Mouse (Mus musculus) left cerebral cortex, postnatal 10 days (tissue): ENCODE results near the gene Olfr71. TPM values are rescaled to one million over a fixed set of nuclear protein-coding genes. Genes with fewer than 3 reads are reported as not detected.

Experiments used
- DNase-seq, 2 experiments: peaks; one replicate each; pipeline ENCODE4 v3.0.0; 2021 to 2022; ENCODE audit warnings: low spot score in 2 of 2, mixed read lengths in 1 of 2; ENCODE audit errors: extremely low spot score in 1 of 2
- intact Hi-C: fragments of 180-260 bp; cut with DNase I; formaldehyde crosslinking; loops from one replicate; pipeline ENCODE4 v1.15.1; 2025
- total RNA-seq, 2 experiments: library from RNA; stranded (reverse); gene quantifications; 2 replicates each; pipeline ENCODE4 v1.2.3; 2021

Olfr71 gene
- not detected for total RNA-seq

DNA sequence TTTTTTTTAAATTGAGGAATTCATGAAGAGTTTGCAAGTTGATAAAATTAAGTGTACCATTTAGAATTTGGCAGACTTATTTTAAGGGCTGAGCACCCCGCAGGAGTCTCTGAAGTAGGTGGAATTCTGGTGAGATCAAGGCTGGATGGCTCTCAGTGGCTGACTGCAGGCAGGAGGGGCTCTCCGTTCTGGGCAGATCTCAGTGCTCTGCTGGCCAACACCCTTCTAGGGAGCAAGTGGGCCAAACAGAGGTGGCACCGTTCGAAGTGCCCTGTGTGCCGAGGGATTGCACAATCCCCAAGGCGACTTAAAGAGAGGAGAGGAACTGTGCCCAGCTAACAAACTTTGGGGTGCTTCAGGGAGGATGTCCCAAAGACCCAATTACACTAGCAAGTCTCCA, at the start of gene Olfr71:
TSS of gene Olfr71 (minus strand) at position 387 of the 400 bp plus-strand sequence.
- intact Hi-C loops, result loop anchor here (5.0 kb wide), 1 partner anchor 38 kb away; no protein-coding TSS in a partner anchor
- DNase-seq, result no peak

DNA sequence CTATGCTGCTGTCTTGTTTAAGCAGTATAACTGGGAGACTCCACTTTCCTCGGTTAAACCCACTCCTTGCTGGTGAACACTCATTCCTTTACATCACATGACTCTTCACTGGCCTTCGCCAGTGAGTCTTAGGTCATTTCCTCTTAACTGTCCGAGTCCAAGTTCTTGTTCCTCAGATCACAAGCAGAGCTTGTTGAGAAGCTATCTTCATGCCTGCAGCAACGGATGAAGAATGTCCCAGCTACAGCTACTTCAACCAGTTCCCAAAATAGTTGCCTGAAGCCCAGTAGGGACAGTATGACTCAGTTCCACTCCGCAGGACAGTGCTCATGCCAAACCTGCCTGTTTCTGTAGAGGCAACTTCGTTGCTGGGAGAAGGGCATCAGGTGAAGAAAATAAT, 47.2 kb upstream of the Olfr71 start:
- intact Hi-C loops, result no loop called here
- no peak for DNase-seq

DNA sequence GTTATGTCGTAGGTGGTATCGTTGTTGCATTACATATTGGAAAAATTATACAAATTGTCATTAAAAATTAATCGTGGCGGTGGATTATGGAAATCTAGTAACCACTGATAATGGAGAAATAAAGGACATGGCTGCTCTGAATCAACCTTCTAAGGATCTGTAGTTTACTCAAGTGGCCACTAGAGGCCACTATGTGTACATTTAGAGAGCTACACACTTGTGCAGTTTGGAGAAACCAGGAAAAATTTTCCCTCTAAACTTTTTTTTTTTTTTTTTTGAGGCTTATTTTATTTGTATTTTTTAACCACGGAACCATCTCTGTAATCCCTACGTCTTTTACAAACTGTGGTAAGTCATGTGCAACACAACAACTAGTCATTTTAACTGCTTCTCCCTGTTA, 35.1 kb upstream of the Olfr71 start:
- intact Hi-C loops, result loop anchor here (5.0 kb wide), 1 partner anchor 117 kb away; no protein-coding TSS in a partner anchor
- peak in 1 of 2 experiments; percentile 58 for DNase-seq

DNA sequence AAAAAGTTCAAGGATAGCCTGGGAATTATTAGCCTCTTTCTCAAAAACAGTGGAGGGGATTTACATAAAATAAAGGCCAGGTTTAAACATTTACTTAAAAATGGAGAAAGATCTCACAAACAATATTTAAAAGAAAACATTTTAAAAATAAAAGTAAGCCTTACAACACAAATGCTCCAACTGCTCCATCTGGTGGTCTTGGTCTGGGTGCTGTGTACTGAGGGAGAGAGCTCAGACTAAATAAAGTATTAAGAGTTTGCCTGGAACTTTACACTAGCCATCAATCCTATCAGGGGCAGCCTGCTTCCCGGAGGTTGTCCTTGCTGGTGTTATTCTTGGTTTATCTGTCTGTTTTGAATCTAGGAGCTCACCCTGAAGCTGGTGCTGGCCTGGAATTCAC, 33.0 kb upstream of the Olfr71 start:
- DNase-seq, result peak in 1 of 2 experiments; percentile 36
- intact Hi-C loops, result no loop called here

DNA sequence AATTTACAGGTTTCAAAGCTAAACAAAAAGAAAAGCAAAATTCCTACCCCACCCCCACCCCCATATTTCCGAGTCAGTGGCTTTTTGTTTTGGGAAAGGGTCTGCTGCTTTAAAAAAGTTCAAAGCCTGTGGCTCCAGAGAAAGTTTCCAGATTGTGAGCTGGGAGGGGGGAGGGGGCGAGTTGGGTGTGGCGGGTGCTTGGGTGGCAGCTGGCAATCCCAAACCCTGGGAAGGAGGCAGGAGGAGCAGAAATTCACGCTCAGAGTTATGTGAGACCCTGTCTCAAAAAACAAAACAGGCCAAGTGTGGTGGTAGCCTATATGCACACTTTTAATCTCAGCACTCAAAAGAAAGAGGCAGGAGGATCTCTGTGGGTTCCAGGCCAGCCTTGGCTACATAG, 32.6 kb upstream of the Olfr71 start:
- DNase-seq, result no peak
- intact Hi-C loops, result no loop called here

DNA sequence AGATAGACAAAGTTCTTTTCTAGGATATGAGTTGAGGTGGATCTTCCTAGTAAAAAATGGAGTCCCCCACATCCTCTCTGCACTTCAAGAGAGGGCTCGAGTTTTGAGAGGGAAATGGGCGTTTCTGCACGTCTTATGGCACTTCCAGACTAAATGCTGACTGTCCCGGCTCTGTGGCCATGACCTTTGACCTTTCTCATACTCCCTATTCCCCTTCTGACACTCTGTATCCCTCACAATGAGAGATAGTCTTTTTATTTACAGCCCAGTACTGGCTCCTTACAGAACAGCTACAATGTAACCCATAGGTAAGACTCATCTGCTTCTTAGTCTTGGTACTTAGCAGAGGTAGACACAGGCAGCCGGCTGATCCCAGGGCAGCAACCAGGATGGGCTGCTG, 31.5 kb upstream of the Olfr71 start:
- DNase-seq, result peak in 1 of 2 experiments; percentile 9
- intact Hi-C loops, result no loop called here

DNA sequence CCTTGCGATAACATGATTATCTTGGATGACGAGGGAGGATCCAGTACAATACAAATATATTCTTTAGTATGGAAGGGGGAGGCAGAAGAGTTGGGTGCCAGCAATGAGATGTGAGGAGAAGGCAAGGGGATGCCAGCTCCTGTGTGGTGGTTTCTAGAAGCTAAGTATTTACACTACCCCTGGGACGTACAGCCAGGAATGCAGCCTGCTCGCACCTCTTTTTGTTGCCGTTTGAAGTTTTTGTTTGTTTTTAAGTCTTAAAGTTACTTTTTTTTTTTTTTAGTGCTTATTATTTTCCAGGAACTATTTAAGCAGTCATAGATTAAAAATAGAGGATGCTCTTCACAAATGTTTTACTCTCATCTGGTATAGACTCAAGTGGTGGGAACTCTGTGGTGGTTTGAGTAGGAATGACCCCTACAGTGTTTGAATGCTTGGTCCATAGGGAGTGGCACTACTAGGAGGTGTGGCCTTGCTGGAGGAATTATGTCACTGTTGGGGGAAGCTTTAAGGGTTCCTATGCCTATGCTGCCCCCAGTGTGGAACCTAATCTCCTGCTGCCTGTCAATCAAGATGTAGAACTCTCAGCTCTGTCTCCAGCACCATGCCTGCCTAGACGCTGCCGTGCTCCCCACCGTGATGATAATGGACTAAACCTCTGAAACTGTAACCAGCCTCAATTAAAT, 29.1 kb upstream of the Olfr71 start:
- intact Hi-C loops, result no loop called here
- peak in 1 of 2 experiments; percentile 10 for DNase-seq

DNA sequence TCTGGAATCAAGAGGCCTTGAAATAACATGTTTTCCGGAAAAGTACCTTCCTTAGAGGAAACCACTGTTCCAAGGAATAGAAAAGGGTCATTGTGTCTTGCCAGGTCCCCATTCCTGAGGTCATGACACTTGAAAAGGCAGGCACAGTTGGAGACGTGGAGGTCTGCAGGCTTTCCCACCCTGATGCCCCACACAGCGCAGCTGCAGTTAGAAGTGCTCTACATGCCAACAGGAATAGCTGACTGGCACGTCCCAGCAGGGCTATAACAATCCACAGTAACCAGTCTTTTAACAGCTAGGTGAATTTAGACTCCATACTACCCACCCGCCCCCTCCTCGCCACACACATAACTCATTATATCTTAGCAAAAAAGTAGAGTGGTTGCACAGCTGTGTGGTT, 27.1 kb upstream of the Olfr71 start:
- intact Hi-C loops, result no loop called here
- DNase-seq, result peak in 1 of 2 experiments; percentile 30

DNA sequence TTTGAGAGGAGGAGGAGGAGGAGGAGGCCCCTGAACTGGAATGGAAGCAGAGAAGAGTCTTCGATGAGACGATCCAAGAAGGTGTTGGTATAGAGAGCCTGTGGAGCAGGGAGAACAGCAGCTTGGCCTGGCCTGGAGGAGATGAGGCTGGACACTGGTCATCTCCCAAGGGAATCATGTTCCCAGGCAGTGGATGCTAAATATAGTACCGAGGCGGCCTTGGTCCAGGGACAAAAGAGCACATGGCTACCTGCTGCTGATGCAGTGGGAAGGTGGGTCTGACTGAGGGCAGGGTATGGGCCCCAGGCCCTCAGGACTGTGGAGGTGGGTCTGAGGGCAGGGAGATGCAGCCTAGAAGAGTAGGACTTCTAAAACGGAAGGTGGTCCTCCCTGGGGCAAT, 23.1 kb upstream of the Olfr71 start:
- intact Hi-C loops, result no loop called here
- DNase-seq, result peak in 1 of 2 experiments; percentile 31

DNA sequence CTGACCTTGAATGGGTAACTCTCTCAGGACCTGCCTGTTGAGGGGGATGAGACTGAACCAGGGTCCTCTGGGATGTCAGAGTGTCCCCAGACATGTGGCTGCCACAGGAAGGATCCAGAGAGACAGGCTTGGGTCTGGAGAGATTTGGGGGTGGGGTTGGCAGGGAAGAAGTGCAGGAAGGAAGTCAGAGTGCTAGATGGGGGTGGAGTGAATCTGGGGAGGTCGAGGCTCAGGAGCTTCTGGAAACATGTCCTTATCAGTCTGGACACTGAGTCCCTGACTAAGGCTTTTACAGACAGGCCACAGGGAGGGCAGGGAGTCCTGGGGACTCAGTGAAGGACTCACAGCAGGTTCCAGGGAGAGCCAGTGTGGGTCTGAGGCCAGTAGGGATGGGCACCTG, 22.1 kb upstream of the Olfr71 start:
- intact Hi-C loops, result no loop called here
- DNase-seq, result peak in 1 of 2 experiments; percentile 22

DNA sequence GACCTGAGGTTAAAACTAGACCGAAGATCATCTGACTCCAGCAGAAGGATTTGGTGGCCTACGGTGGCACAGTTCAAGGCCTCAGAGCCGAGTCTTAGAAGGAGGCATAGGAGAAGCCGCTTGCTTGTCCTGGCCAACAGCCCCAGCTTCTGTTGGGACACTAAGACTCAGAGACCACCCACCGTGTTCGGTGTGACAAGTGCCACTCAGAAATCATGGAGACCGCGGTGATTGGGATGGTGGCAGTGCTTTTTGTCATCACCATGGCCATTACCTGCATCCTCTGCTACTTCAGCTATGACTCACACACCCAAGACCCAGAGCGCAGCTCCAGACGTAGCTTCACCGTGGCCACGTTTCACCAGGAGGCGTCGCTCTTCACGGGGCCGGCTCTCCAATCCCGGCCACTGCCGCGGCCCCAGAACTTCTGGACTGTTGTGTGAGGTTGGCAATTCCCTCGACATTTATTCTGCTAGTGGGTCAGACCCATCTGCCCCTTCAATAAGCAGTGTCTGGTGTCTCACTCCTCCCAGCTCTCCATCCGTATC, 20.8 kb upstream of the Olfr71 start:
- intact Hi-C loops, result no loop called here
- DNase-seq, result peak in 1 of 2 experiments; percentile 23

DNA sequence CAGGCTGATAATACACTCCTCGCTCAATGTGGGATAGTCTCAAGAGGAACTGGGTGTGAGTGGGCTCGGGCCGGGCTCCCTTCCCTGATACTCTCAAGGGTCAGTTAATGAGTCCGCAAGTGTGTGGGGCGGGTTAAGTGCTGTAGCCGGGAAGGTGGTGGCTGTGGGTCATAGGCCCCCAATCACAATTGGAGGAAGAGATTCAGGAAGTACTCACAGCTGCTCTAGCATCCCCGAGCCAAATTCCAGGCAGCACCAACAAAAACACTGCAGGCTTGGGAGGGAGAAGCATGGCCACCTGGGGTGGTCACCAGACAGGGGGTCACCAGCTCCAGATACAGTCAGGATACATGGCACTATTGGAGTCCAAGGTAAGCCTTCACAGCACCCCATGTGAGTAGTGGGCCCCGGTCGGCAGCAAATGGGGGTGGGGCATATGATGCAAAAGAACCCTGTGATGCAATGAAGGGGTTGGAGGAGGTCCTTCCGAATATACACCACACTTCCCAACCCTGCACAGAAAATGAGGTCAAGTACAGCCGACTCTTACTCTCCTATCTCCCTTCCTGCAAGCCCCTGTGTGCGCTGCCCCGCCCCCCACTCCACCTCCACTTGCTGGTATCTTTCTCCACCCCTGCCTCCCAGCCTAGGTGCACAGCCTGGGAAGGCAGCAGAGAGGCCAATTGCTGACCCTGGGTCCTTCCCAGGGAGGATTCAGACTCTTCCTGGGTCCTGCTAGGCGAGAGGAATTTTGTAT, 19.9 kb upstream of the Olfr71 start, which contains the start of gene Spaar:
TSS of gene Spaar (plus strand) at position 241 of the 757 bp plus-strand sequence.
- intact Hi-C loops, result no loop called here
- DNase-seq, result peak in 1 of 2 experiments; percentile 75

DNA sequence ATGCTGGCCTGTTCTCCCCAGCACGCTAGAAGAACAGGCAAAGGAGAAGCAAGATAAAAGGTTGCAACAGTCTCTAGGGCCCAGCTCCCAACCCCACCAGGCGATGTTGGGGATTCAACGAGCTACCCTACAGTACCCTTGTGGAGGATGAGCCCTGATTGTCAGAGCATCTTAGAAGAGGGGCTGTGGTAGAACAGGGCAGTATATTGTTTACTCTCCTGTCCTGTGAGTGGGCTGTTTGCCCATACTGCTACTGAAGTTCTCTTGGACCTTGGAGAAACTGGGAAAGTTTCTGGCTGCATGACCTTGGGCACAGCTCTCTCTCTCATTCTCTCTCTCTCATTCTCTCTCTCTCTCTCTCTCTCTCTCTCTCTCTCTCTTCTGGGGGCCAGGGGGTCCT, 19.1 kb upstream of the Olfr71 start:
- intact Hi-C loops, result no loop called here
- peak in 1 of 2 experiments; percentile 14 for DNase-seq

DNA sequence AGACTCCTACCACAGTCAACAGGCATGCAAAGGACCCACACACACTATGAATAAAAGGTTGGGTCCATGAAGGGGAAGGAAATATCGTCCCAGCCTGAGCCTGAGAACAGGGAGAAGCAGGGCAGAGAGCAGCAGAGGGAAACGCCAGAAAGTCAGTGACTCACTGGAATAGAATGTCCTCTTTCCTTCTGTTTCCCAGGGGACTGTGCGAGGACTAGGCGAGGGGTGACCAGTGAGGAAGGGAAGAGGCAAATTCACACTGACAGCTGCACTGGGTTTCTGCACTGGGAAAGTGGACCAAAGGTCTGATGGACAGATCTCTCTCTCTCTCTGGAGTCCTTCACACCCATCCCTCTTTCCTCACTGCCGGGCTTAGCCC, 18.5 kb upstream of the Olfr71 start:
- intact Hi-C loops, result no loop called here

DNA sequence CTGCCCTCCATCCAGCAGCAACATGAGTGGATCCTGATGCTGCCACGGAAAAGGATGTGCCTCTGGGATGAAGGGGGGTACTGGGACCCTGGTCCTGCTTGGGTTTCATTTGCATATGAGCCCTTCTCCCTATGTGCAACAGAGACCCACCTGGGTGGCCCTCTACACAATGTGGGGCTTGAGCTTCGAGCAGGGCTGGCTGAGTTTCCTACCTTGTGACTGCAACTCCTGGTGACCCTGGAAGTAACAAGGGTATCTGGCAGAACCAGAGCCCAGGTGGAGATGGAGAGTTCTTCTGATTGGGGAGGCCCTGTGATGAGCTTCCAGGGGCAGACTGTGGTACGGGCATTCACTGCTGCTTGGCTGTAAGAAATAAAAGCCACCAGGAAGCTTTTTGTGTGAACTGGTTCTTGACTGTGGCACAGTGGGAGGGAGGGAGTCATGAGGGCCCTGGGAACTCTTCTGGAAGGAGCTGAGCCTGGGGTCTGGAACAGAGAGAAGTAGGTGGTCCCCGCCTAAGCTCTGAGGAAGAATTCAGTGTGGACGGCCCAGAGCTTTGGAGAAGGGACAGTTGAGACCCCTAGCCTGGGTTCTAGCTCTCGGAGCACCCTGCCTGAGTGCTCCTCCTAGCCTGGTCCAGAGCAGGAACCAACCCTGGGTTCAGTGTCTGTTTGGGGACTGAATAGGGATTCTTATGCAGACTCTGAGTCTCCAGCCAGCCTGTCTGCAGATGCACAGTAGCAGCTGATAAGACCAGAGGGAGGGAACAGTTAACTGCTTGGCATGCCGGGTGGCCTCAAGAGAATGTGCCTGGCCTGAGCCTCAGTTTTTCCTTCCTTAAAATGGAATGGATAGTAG, 17.9 kb upstream of the Olfr71 start:
- intact Hi-C loops, result no loop called here
- DNase-seq, result no peak

More for the DNA sequence above, 18.5 kb upstream of the Olfr71 start:
- DNase-seq, result peak in 1 of 2 experiments; percentile 55

DNA sequence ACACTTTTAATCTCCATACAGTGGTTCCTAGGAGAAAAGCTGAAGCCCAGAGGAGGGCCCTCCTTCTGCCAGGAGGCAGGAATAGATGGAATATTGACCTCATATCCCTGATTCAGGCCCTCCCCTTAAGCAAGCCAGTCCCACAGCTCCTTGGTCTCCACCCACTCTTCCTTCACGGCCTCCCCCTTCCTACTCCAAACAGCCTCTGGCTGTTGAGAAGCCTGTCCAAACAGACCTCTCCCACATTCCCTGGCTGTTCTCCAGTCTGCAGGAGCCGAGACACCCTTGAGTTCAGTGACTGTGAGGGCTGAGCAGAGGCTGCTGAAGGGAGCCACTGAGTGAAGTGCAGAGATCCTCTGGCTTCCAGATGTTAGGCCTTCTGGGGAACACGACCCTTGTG, 16.9 kb upstream of the Olfr71 start, which contains the start of gene Hrct1:
TSS of gene Hrct1 (plus strand) at position 194 of the 400 bp plus-strand sequence.
- intact Hi-C loops, result no loop called here
- peak in 1 of 2 experiments; percentile 90 for DNase-seq

DNA sequence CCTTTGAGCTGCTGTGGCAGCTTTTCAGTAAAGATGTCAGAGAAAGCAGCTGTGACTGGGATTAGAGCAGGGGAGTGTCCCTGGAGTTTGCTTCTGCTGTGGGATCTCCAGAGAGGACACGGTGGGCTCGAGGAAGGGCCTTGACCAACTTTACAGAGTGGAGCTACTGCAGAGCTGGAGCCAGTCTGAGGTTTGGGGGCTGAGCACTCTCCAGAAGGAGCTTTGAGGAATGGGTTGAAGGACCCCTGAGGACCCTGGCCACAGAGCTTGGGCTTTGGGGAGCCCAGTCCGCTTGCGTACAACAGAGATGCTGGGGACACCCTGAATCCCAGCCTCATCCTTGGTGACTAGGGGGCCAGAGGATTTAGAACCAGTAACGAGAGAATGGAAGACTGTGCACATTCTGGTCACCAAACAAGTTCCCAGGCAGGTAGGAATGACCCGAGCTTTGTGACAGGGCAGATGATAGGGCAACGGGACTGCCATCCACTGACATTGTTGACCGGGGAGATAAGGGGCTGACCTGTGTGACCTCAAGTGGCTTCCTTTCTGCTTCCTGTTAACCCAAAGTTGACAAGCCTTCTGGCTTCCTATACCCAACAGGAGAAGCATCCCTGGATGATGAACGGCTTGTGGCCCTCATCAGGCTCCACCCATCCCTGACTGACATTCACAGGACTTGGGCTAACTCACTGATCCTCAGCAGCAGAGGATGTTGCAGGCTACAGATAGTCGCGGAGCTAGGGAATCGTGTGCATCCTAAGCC, 16.4 kb upstream of the Olfr71 start:
- intact Hi-C loops, result no loop called here
- DNase-seq, result no peak

DNA sequence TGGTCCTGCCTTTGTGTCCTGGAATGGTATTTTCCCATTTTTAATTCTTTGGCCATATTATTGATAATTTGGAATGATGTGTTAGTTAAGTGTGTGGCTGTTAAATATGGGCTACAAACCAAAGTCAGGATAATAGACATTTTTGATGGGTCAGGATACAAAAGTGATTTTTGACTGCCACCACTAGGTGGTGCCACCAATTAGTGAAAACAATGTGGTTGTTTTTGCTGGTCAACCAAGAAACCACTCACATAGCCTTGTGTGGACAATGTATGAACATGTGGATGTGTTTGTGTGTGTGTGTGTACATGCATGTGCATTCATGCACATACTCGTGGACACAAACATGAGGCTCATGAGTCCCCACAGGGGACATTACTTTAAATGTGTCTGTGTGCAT, 14.7 kb upstream of the Olfr71 start:
- intact Hi-C loops, result no loop called here

More for the DNA sequence above, 14.7 kb upstream of the Olfr71 start:
- peak in 1 of 2 experiments; percentile 68 for DNase-seq
